Mouse (Mus musculus) bone marrow macrophage, adult 2 months (primary cell): ENCODE measurements around the gene Prkce.

Experiments used
- CTCF ChIP-seq: IDR thresholded peaks from 2 replicates; pipeline ENCODE4 v1.5.1; 2012; ENCODE audit warnings: low read depth, mild to moderate bottlenecking, low read length, moderate library complexity
- POLR2A ChIP-seq: IDR thresholded peaks from 2 replicates; pipeline ENCODE4 v1.6.1; 2012; ENCODE audit warnings: mild to moderate bottlenecking, low read depth, low read length, borderline replicate concordance

DNA sequence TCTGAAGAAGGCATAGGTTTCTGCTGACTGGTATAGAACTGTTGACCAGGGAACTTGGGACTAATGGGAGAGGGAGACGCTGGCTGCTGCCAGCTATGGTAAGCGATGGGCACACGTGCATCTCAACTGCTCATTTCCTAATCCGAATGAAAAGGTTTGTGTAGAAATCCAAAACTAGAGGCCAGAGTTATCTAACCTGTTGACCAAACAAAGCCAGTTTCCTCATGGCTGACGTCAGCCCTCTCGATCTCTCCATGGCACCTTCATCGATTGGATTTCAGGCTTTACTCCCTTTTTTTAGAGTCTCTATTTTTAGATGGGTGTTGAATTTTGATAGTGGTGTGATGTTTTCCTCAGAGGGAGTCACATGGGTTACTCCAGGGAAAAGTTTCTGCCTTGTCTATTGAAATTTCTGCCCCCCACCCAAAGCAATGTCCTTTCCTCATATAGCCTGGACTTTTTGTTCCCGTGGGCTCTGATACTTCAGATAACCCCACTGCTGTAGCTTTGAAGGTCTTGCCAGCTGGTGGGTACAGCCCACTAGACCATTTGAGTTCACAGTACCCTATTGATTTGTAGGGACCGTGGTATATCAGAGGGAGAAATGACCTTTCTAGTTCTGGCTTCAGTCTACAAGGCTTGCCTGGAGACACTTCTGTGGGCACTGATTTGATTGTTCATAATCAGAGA is 335.8 kb downstream of the Prkce start:
- TF ChIP-seq CTCF: no peak
- no peak for TF ChIP-seq POLR2A
